Mouse (Mus musculus): ENCODE results near the gene Mrpl19. TPM values are rescaled to one million over a fixed set of nuclear protein-coding genes. Genes with fewer than 3 reads are reported as not detected.

Mrpl19 gene
- polyA plus RNA-seq, 1 experiment from 2014 or later = 41.7 TPM

DNA sequence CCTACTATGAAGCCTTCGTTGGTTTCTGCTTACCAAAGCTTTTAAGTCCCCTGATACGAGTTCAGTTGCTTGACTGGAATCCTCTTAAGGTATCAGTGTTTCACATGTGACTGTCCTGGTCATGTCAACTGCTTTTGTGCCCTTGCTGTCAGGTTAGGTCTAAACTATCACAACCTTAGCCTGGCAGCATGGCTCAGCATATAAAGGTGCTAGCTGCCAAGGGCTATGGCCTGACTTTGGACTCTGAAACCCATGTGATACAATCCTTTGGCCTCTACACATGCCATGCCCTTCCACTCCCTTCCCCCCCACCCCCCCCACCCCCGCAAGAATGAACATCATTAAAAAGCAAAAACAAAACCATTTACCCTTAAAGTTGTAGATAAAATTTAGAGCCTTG is 21.3 kb downstream of the Mrpl19 start:
- DNase-seq (ENCODE audit: low spot score) (no peak), ATAC-seq (ENCODE audit: low FRiP score) (no peak)
- WGBS = 95% methylated on average over 3 of the region's 3 CpGs
- Histone ChIP-seq H3K4me2 (replicated peaks) (no peak overlapping the region), H3K27me3 (ENCODE audit: control insufficient read depth, insufficient read depth, low read length) (no peaks in the 10 kb centered on the region), H3K9me3 (ENCODE audit: control insufficient read depth, low read length) (no peaks in the 10 kb centered on the region), H3K4me1 (replicated peaks; ENCODE audit: control insufficient read depth, insufficient read depth, low read length) (no peaks in the 10 kb centered on the region), H3K36me3 (replicated peaks; ENCODE audit: control insufficient read depth, insufficient read depth) (peaks cover 99% of the 10 kb centered on the region), H3K4me3 (replicated peaks; ENCODE audit: low read length) (no peak overlapping the region), H3K9ac (no peak overlapping the region), H3K27ac (no peak overlapping the region)

DNA sequence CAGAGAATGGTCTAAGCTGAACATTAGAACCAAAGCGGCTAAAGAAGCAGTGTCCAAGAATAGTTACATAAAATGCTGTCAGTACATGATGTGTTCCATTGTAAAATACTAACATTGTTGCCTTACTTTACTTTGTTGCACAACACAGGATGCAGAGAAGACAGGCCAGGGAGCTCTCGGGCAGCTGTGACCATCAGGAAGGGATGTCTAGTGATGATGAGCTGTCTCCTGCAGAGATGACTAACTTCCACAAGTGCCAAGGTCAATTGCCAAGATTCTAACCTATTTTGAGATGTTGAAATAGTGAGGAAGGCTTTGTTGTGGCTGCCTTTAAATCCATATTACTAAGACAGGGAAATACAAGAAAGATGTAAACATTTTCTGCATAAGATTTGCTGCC is 22.5 kb downstream of the Mrpl19 start:
- 89% methylated on average over 2 of the region's 2 CpGs for WGBS
- Histone ChIP-seq H3K4me1 (replicated peaks; ENCODE audit: control insufficient read depth, insufficient read depth, low read length) (no peaks in the 10 kb centered on the region), H3K27ac (no peak overlapping the region), H3K4me3 (replicated peaks; ENCODE audit: low read length) (no peak overlapping the region), H3K27me3 (ENCODE audit: control insufficient read depth, insufficient read depth, low read length) (no peaks in the 10 kb centered on the region), H3K9me3 (ENCODE audit: control insufficient read depth, low read length) (no peaks in the 10 kb centered on the region), H3K9ac (no peak overlapping the region), H3K36me3 (replicated peaks; ENCODE audit: control insufficient read depth, insufficient read depth) (peaks cover 95% of the 10 kb centered on the region), H3K4me2 (replicated peaks) (no peak overlapping the region)
- ATAC-seq (ENCODE audit: low FRiP score) = no peak
- DNase-seq (ENCODE audit: low spot score) = no peak

DNA sequence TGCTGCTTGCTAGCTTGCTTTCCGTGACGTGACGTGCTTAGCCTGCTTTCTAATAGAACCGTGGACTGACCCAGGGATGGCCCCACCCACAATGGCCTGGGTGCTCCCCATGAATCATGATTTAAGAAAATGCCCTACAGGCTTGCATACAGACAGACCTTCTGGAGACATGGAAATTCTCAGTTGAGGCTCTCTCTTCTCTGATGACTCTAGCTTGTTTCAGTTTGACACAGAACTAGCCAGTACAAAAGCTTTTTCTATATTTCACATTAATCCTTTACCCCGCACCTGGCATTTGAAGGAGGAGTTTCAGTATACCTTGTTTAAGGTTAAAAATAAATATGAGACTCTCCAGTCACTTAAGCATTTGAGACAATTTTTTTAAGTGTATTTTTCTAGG is 24.0 kb downstream of the Mrpl19 start:
- WGBS = 93% methylated on average over 5 of the region's 5 CpGs

DNA sequence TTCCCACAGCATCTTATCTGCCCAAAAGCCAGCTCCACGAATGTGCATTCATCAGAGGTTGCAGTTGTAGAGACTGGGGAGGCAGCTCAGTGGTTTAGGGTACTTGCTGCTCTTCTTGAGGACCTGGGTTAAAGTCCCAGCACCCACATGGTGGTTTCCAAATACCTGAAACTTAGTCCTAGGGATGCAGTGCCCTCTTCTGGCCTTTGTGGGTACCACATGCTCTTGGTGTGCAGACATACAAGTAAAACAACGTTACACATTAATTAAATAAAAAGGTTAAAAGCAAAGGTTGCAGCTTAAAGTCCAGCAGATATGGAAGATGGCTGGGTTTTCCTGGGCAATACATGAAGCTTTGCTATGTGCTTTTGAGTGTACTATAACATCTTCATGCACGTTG is 32.5 kb downstream of the Mrpl19 start:
- 98% methylated on average over 3 of the region's 3 CpGs for WGBS
- ATAC-seq (ENCODE audit: low FRiP score) (no peak), DNase-seq (ENCODE audit: low spot score) (no peak)
- H3K4me3 ChIP-seq (replicated peaks; ENCODE audit: low read length) = no peak overlapping the region
- H3K36me3 ChIP-seq (replicated peaks; ENCODE audit: control insufficient read depth, insufficient read depth) = peaks cover 86% of the 10 kb centered on the region
- H3K4me1 ChIP-seq (replicated peaks; ENCODE audit: control insufficient read depth, insufficient read depth, low read length) = no peaks in the 10 kb centered on the region
- H3K9me3 ChIP-seq (ENCODE audit: control insufficient read depth, low read length) = no peaks in the 10 kb centered on the region
- H3K27ac ChIP-seq = no peak overlapping the region
- no peak overlapping the region for H3K9ac ChIP-seq
- H3K4me2 ChIP-seq (replicated peaks) = no peak overlapping the region
- H3K27me3 ChIP-seq (ENCODE audit: control insufficient read depth, insufficient read depth, low read length) = no peaks in the 10 kb centered on the region

More for the DNA sequence above, 24.0 kb downstream of the Mrpl19 start:
- Histone ChIP-seq H3K9ac (no peak overlapping the region), H3K4me2 (replicated peaks) (no peak overlapping the region), H3K27ac (no peak overlapping the region), H3K4me1 (replicated peaks; ENCODE audit: control insufficient read depth, insufficient read depth, low read length) (no peaks in the 10 kb centered on the region), H3K4me3 (replicated peaks; ENCODE audit: low read length) (no peak overlapping the region), H3K9me3 (ENCODE audit: control insufficient read depth, low read length) (no peaks in the 10 kb centered on the region), H3K27me3 (ENCODE audit: control insufficient read depth, insufficient read depth, low read length) (no peaks in the 10 kb centered on the region), H3K36me3 (replicated peaks; ENCODE audit: control insufficient read depth, insufficient read depth) (peaks cover 95% of the 10 kb centered on the region)
- ATAC-seq (ENCODE audit: low FRiP score) (no peak), DNase-seq (ENCODE audit: low spot score) (no peak)

DNA sequence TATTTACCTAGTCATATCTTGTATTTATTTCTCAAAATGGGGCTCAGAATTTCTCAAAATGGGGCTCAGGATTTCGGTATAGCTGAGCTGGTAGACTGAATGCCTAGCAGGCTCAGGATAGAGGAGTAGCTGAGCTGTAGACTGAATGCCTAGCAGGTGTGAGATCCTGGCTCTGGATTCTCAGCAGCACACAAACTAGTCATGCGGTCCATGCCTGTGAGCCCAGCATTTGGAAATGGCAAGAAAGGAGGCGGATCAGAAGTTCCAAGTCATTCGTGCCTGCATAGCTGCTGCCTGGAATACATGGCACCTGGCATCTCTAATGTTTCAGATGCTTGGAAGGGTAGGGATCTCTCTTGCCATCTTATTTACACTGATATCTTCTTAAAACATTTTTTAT is 36.4 kb downstream of the Mrpl19 start:
- WGBS = 91% methylated on average over 4 of the region's 4 CpGs
- DNase-seq (ENCODE audit: low spot score) (no peak), ATAC-seq (ENCODE audit: low FRiP score) (no peak)

DNA sequence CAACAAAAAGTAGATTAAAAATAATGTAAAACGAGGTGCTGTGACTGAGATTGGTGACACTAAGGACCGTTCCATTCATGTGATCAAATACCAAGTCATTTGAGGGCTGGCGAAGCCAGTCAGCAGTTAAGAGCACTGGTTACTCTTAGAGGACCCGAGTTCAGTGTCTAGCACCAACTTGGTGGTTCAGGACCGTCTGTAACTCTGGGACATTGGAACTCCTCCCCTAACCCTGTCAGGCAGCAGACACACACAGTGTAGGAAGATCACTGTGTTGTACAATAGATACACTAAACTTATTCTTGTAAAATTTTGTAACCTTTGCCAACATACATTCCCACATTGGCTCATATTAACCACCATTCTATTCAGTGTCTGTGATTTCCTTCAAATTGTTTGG is 41.5 kb downstream of the Mrpl19 start:
- no peaks in the 10 kb centered on the region for H3K9me3 ChIP-seq (ENCODE audit: control insufficient read depth, low read length)
- peaks cover 34% of the 10 kb centered on the region for H3K36me3 ChIP-seq (replicated peaks; ENCODE audit: control insufficient read depth, insufficient read depth)
- WGBS = 13% methylated on average over 5 of the region's 5 CpGs
- peak overlapping the region; percentile 91 for H3K9ac ChIP-seq
- peak overlapping the region; percentile 73 for H3K4me2 ChIP-seq (replicated peaks)
- peaks cover 16% of the 10 kb centered on the region for H3K4me1 ChIP-seq (replicated peaks; ENCODE audit: control insufficient read depth, insufficient read depth, low read length)
- no peak overlapping the region for H3K27ac ChIP-seq
- no peak for ATAC-seq (ENCODE audit: low FRiP score)
- no peak for DNase-seq (ENCODE audit: low spot score)
- H3K4me3 ChIP-seq (replicated peaks; ENCODE audit: low read length) = peak overlapping the region; percentile 87
- H3K27me3 ChIP-seq (ENCODE audit: control insufficient read depth, insufficient read depth, low read length) = no peaks in the 10 kb centered on the region

More for the DNA sequence above, 36.4 kb downstream of the Mrpl19 start:
- Histone ChIP-seq H3K27ac (no peak overlapping the region), H3K4me3 (replicated peaks; ENCODE audit: low read length) (no peak overlapping the region), H3K36me3 (replicated peaks; ENCODE audit: control insufficient read depth, insufficient read depth) (peaks cover 76% of the 10 kb centered on the region), H3K4me1 (replicated peaks; ENCODE audit: control insufficient read depth, insufficient read depth, low read length) (peaks cover 8% of the 10 kb centered on the region), H3K9me3 (ENCODE audit: control insufficient read depth, low read length) (no peaks in the 10 kb centered on the region), H3K4me2 (replicated peaks) (no peak overlapping the region), H3K27me3 (ENCODE audit: control insufficient read depth, insufficient read depth, low read length) (no peaks in the 10 kb centered on the region), H3K9ac (no peak overlapping the region)

DNA sequence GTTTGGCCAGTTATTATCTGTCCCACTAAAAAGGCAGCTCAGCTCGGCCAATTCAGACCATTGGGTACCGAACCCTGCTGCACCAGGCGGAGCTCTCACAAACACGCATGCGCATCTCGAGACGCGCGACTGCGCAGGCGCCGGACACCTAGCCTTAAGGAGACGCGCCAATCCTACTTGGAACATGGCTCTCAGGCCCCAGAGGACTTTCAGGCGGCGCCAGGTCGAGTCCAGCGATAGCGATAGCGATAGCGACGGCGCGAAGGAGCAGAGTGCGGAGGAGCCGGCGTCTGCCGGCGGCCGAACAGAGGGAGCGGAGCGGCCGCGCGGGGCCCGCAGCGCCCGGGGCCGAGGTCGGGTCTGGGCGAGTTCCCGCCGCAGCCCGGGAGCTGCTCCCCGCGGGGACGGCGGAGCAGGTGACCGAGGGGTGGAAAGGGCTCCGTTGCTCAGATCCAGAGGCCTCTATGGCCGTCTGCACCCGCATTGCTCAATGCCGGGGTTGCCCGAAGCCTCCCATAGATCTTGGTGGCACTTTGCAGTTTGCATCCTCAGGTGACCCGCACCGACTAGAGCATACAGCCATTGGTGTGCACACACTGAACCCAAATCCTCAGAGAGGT is 42.1 kb downstream of the Mrpl19 start, which contains the start of gene Gcfc2:
Gcfc2 (plus strand) TSS at position 147 of the 620 bp plus-strand sequence.
- peak; percentile 99 for DNase-seq (ENCODE audit: low spot score)
- ATAC-seq (ENCODE audit: low FRiP score) = peak; percentile 95
- Histone ChIP-seq H3K4me2 (replicated peaks) (peak within 1 kb of the TSS; percentile 73), H3K4me1 (replicated peaks; ENCODE audit: control insufficient read depth, insufficient read depth, low read length) (peaks cover 16% of the 10 kb centered on the region), H3K27me3 (ENCODE audit: control insufficient read depth, insufficient read depth, low read length) (no peaks in the 10 kb centered on the region), H3K36me3 (replicated peaks; ENCODE audit: control insufficient read depth, insufficient read depth) (peaks cover 28% of the 10 kb centered on the region), H3K9ac (peak within 1 kb of the TSS; percentile 91), H3K4me3 (replicated peaks; ENCODE audit: low read length) (peak within 1 kb of the TSS; percentile 87), H3K9me3 (ENCODE audit: control insufficient read depth, low read length) (no peaks in the 10 kb centered on the region), H3K27ac (0 out of 2 replicates have a peak within 1 kb of the TSS, but pooled peaks have one; percentile 59)
- under 1% methylated on average over 56 of the region's 56 CpGs for WGBS

DNA sequence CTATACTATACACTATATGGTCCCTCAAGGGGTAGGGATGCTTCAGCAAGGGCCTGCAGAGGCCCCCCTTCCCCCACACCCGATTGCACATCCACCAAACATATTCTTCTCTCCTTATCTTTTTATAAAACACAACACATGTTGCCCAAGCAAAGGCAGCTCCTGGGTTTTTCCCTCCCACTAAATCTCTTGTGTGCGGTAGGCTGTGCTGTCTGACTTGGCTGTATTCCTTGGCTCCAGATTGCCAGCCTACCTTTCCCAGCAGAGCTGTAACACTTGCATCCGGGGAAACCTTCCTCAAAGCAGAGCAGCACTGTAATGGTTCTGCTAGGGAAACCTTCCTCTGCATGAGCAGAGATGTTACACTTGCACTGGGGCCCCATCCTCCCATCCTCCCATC is 53.6 kb downstream of the Mrpl19 start:
- Histone ChIP-seq H3K27me3 (ENCODE audit: control insufficient read depth, insufficient read depth, low read length) (no peaks in the 10 kb centered on the region), H3K9ac (no peak overlapping the region), H3K36me3 (replicated peaks; ENCODE audit: control insufficient read depth, insufficient read depth) (no peaks in the 10 kb centered on the region), H3K4me3 (replicated peaks; ENCODE audit: low read length) (no peak overlapping the region), H3K27ac (no peak overlapping the region), H3K4me2 (replicated peaks) (no peak overlapping the region), H3K9me3 (ENCODE audit: control insufficient read depth, low read length) (no peaks in the 10 kb centered on the region), H3K4me1 (replicated peaks; ENCODE audit: control insufficient read depth, insufficient read depth, low read length) (no peaks in the 10 kb centered on the region)
- 83% methylated on average over 3 of the region's 3 CpGs for WGBS
- ATAC-seq (ENCODE audit: low FRiP score) = no peak
- no peak for DNase-seq (ENCODE audit: low spot score)

DNA sequence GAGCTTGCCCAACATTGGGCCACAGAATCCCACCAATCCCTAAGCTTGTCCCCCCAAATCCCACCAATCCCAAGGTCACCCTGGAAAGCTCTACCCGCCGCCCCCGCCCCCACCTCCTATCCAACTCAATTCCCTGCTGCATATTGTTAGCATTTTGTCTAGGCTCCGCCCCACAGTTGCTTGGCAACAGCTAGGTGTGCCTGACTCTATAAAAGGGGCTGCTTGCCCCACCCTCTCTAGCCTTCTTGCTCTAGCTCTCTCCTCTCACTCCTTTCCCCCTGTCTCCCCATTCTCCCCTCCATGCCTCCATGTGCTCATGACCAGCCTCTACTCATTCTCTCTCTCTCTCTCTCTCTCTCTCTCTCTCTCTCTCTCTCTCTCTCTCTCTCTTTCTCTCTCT is 54.0 kb downstream of the Mrpl19 start:
- Histone ChIP-seq H3K4me1 (replicated peaks; ENCODE audit: control insufficient read depth, insufficient read depth, low read length) (no peaks in the 10 kb centered on the region), H3K9me3 (ENCODE audit: control insufficient read depth, low read length) (no peaks in the 10 kb centered on the region), H3K27ac (no peak overlapping the region), H3K4me3 (replicated peaks; ENCODE audit: low read length) (no peak overlapping the region), H3K9ac (no peak overlapping the region), H3K36me3 (replicated peaks; ENCODE audit: control insufficient read depth, insufficient read depth) (no peaks in the 10 kb centered on the region), H3K27me3 (ENCODE audit: control insufficient read depth, insufficient read depth, low read length) (no peaks in the 10 kb centered on the region), H3K4me2 (replicated peaks) (no peak overlapping the region)
- DNase-seq (ENCODE audit: low spot score) = no peak
- WGBS = 79% methylated on average over 4 of the region's 4 CpGs
- no peak for ATAC-seq (ENCODE audit: low FRiP score)

DNA sequence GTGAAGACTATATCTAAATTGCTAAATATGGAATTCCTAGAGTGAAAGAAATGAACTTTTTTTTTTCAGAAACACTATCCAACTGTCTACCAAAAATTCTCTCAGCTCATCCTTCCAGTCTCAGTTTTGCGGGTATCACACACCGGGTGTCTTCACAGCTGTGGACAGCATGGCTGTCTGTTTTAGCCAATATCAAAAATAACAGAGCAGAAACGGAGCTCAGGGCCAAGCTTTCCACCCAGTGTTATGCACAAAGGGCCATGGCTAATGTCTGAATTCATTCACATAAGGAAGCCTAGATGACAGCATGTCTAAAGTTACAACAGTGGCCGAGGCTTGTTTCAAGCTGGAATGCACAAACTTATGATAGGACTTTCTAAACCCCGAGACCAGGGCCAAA is 54.5 kb downstream of the Mrpl19 start:
- Histone ChIP-seq H3K4me1 (replicated peaks; ENCODE audit: control insufficient read depth, insufficient read depth, low read length) (no peaks in the 10 kb centered on the region), H3K9ac (no peak overlapping the region), H3K36me3 (replicated peaks; ENCODE audit: control insufficient read depth, insufficient read depth) (no peaks in the 10 kb centered on the region), H3K27me3 (ENCODE audit: control insufficient read depth, insufficient read depth, low read length) (no peaks in the 10 kb centered on the region), H3K4me3 (replicated peaks; ENCODE audit: low read length) (no peak overlapping the region), H3K27ac (no peak overlapping the region), H3K4me2 (replicated peaks) (no peak overlapping the region), H3K9me3 (ENCODE audit: control insufficient read depth, low read length) (no peaks in the 10 kb centered on the region)
- ATAC-seq (ENCODE audit: low FRiP score) (no peak), DNase-seq (ENCODE audit: low spot score) (no peak)
- 89% methylated on average over 5 of the region's 5 CpGs for WGBS
